Mouse (Mus musculus): ENCODE measurements around the gene Rab10. TPM values are rescaled to one million over a fixed set of nuclear protein-coding genes. Genes with fewer than 3 reads are reported as not detected.
A peak's percentile ranks its signal among the peaks of the same experiment; 100 is the strongest.

Gene Rab10
- total RNA-seq (2014; fragmentation: Nextera tagmentation) (71.0 and 79.4 TPM in 2 replicates), total RNA-seq (2017) (114 and 151 TPM in 2 replicates)

DNA sequence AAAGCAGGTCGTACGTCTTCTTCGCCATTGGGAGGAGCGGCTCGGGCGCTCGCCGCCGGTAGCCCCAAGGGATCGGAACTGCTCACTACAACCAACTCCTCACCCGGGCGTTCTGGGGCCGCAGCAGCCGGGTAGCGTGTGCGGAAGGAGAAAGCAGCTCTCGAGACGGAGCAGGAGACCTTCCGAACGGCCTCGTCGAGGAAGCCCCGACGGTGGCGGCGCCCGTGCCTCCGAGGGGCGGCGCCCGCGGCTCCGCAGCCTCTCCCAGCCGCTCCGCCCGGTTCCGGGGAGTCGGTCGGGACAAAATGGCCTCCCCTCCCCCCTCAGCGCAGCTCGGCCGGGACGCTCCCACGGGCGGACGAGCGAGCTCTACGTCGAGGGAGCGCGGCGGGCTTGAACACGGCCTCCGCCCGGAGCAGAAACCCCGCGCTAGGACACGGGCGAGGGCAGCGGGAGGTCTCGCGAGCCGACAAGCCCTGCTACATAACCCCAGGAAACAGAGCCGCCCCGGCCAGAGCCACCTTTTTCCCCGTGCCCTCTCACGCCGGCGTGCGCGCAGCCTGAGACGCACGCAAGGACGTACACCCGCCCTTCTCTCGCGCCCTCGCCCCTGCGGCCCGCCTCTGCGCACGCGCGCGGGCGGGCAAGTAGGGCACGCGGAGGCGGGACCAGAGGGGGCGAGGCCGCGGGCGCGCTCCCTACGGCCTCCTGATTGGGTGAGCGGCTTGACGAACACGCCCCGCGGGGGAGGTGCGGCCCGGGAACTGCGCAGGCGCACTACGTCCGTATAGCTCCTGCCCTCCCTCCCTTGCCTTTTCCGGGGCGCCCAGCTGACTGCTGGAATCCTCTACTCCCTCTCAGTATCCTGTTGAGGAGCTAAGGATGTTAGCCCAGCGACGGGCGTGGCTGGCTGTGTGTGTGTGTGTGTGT is at the start of gene Rab10:
Gene Rab10 (minus strand): TSS at position 579 of the 930 bp plus-strand sequence.
- ATAC-seq (replicated peaks; ENCODE audit: low FRiP score, low TSS enrichment, poor library complexity, severe bottlenecking): peak; percentile 87

- ATAC-seq (replicated peaks; ENCODE audit: low FRiP score, low TSS enrichment, poor library complexity, severe bottlenecking): peak; percentile 87
These were observed 49.5 kb upstream of the Rab10 start for GRCm38 (mm10) chr12:3359302-3359701.

GRCm38 (mm10) chr12:3356824-3357223 is 47.1 kb upstream of the Rab10 start:
- ATAC-seq (replicated peaks; ENCODE audit: low FRiP score, low TSS enrichment, poor library complexity, severe bottlenecking): no peak

- ATAC-seq (replicated peaks; ENCODE audit: low FRiP score, low TSS enrichment, poor library complexity, severe bottlenecking): no peak
These were observed 45.3 kb upstream of the Rab10 start for GRCm38 (mm10) chr12:3355068-3355467.

DNA sequence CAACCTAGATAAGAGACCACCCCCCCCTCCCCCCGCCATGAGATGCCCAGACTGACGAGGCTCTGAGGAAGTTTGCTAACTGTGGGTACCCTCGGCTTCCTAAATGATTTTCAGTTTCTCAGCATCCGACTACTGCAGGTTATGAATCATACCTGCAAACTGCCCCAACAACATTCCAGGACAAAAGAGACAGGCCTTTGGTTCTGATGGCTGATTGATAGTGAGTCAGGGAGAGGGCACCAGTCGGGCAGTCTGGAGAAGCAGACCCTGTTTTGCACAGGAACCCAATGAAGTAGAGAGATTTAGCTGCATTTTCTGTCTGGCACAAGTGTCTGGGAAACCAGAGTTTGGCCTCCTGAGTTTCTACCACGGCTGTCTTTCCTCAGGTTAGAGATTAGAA is 42.4 kb upstream of the Rab10 start:
- ATAC-seq (replicated peaks; ENCODE audit: low FRiP score, low TSS enrichment, poor library complexity, severe bottlenecking): no peak

- ATAC-seq (replicated peaks; ENCODE audit: low FRiP score, low TSS enrichment, poor library complexity, severe bottlenecking): no peak
These were observed 40.4 kb upstream of the Rab10 start for GRCm38 (mm10) chr12:3350136-3350535.

DNA sequence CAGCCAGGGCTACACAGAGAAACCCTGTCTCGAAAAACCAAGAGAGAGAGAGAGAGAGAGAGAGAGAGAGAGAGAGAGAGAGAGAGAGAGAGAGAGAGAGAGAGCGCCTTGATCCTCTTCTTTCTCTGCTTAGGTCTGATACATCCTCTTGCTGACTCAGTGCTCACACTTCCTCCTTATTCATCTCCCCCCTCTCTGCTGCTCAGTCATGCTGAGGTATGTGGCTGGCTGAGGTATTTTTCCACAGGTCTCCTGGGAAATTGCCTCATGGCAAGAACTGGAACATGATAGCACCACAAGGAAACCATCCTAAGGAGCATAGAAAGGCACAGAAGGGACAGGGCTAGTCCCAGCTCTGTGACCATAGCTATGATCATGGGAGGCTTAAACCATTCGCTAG is 39.6 kb upstream of the Rab10 start:
- ATAC-seq (replicated peaks; ENCODE audit: low FRiP score, low TSS enrichment, poor library complexity, severe bottlenecking): no peak

GRCm38 (mm10) chr12:3347682-3348081 is 37.9 kb upstream of the Rab10 start:
- no peak for ATAC-seq (replicated peaks; ENCODE audit: low FRiP score, low TSS enrichment, poor library complexity, severe bottlenecking)

- ATAC-seq (replicated peaks; ENCODE audit: low FRiP score, low TSS enrichment, poor library complexity, severe bottlenecking): no peak
These were observed 35.3 kb upstream of the Rab10 start for GRCm38 (mm10) chr12:3345038-3345437.

DNA sequence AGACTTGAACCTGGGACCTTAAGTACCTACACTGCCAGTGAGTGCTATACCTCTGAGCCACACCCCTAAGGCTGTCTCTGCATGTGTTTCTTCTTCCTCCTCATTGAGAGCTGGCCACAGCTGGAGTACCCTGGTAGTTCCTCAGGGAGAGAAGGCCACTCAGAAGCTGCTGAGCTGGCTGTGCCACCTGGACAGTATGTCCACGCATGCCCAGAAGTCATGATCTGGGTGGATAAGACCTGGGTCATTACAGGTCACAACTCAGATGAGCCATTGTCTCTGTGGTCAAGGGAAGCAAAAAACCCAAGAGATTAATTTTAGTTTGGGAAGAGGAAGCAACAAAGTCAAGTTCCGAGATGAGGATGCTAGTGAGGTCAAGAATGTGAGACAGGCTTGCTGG is 34.4 kb upstream of the Rab10 start:
- no peak for ATAC-seq (replicated peaks; ENCODE audit: low FRiP score, low TSS enrichment, poor library complexity, severe bottlenecking)

DNA sequence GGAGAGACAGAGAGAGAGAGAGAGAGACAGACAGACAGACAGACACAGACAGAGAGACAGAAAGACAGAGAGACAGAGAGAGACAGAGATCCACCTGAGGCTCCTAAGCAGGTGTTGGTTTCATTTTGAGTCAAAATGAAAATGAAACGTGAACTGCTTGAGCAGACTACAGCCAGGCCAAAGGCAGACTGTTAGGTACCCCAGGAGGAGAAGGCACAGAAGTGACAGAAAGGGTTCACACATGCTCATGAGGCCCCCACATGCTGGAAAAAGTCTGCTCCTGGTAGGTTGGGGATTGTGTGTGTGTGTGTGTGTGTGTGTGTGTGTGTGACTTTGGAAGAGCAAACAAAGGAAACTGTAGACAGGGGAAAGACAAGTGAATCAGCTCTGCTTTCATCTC is 29.2 kb upstream of the Rab10 start:
- ATAC-seq (replicated peaks; ENCODE audit: low FRiP score, low TSS enrichment, poor library complexity, severe bottlenecking): no peak

GRCm38 (mm10) chr12:3329677-3330076 is 19.9 kb upstream of the Rab10 start:
- ATAC-seq (replicated peaks; ENCODE audit: low FRiP score, low TSS enrichment, poor library complexity, severe bottlenecking): no peak

DNA sequence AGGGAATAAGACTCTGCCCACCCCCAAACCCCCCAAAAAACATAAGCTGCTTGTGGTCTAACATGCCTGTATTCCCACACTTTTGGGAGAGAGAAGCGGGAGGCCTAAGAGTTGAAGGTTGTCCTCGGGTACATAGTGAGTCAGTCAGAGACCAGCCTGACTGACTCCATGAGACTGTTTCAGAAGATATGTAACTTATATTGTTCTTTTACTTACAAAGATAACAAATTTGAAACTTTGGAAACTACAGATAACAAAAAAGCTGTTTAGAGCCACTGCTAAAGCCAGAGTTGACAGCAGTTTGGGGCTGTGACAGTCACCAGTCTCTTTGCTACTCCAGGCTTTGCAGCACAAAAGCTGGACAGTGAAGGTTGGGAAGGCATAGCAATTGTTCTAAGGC is 15.5 kb upstream of the Rab10 start:
- peak; percentile 68 for ATAC-seq (replicated peaks; ENCODE audit: low FRiP score, low TSS enrichment, poor library complexity, severe bottlenecking)

DNA sequence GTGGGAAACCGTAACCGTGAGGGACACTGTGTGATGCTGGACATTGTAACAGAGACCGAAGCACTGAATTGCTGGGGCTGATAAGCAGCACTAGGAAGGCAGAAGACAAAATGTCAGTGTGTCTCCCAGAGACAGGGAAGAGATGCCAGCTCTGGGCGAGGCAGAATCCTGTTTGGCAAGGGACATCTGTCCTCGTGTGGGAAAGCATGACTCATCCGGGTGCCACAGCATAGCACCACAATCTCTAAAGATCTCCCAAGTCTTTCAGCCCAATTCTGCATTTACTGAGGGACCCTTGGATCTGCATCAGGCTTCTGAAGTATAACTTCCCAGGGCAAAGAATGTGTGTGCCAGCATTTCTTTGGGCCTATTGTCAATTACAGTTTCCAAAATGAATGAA is 13.5 kb upstream of the Rab10 start:
- ATAC-seq (replicated peaks; ENCODE audit: low FRiP score, low TSS enrichment, poor library complexity, severe bottlenecking): peak; percentile 31; the same call in 1 of the 2 replicates

DNA sequence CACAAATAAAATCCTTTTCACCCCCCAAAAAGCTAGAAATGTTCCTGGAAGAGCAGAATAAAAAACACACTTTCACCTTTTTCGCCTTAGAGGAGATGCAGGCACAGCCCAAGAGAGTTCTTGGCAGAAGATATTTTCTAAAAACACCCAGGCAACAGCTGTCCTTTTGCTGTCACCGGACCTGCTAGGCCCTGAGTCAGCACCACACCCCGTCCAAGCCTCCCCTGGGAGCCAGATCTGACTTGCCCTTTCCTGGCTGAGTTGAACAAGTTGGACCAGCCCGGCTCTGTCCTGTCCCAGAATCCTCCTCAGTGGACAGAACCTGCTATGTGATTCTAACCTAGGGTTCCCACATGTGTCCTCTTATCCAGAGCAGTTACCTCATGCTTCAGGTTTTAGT is 9.6 kb upstream of the Rab10 start:
- ATAC-seq (replicated peaks; ENCODE audit: low FRiP score, low TSS enrichment, poor library complexity, severe bottlenecking): 0 out of 2 replicates have a peak, but pooled peaks have one; percentile 32

DNA sequence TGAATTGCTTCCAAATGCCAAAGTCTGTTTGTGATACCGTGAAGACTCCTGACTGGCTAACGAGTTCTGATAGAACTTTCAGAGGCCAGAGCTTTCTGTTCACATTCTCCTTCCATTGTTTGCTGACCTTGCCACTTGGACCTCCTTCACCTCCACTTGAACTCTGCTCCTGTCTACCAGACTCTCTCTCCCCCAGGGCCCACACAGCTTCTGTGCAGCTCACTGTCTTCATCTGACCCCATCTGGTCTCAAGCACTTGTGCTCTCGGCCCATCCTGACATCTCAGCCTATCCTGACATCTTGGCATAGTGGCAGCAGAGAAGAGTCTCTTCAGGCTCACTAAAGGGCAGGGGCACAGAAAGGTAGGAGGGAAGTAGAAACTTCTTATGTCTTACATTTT is 7.2 kb upstream of the Rab10 start:
- no peak for ATAC-seq (replicated peaks; ENCODE audit: low FRiP score, low TSS enrichment, poor library complexity, severe bottlenecking)

DNA sequence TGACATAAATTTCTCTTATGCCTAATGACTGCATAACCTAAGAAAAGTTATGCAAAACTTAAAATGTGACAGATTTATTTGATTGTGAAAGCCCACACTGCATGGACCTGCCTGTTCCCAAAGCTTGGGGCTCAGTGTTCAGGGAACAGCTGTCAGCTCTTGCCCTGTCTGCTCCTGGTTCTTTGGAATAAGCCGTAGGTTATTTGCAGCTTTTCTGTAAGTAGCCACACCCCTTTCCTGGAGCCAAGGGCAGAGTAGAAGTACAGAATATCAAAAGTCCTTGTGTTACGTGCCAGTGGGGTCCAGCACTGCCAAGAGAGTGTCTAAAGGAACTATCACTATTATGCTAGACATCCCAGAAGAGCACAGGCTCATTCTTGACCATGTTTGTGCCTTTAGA is 6.3 kb upstream of the Rab10 start:
- no peak for ATAC-seq (replicated peaks; ENCODE audit: low FRiP score, low TSS enrichment, poor library complexity, severe bottlenecking)

GRCm38 (mm10) chr12:3312886-3313285 is 3.1 kb upstream of the Rab10 start:
- ATAC-seq (replicated peaks; ENCODE audit: low FRiP score, low TSS enrichment, poor library complexity, severe bottlenecking): no peak

- no peak for ATAC-seq (replicated peaks; ENCODE audit: low FRiP score, low TSS enrichment, poor library complexity, severe bottlenecking)
These were observed 538 bp upstream of the Rab10 start for GRCm38 (mm10) chr12:3310321-3310692.

DNA sequence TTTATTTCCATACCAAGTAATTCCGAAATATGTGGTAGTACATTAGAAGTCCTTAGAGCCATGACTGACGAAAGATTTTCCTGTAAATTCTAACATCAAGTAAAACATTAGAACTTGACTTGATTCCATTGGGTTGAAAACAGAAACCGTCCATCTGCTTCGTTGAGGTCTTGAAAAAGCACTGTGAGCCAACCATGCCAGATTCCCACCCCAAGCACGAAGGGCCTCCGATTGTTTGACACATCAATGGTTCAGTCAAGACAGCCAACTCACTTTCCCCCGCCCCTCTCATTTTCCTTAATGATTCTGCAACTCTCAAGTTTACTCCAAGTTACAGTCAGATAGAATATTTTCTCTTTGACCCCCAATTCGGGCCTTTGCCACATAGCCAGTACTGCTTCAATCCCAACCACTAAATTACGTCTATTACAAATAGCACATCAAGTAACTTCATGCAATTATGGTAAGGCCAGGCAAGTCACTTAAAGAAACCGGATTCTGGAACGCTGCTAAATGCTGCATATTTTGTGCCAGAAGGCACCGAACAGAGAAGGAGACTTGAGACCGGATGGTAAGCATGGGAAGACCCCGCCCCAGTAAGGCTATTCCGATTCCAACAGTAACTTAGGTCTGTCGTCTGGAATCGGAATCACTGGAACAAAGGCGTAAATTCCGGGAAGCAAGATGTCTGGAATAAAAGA is 1.1 kb downstream of the Rab10 start:
- 0 out of 2 replicates have a peak, but pooled peaks have one; percentile 14 for ATAC-seq (replicated peaks; ENCODE audit: low FRiP score, low TSS enrichment, poor library complexity, severe bottlenecking)

GRCm38 (mm10) chr12:3307587-3307986 is 2.2 kb downstream of the Rab10 start:
- no peak for ATAC-seq (replicated peaks; ENCODE audit: low FRiP score, low TSS enrichment, poor library complexity, severe bottlenecking)
